Mouse (Mus musculus) erythroblast, embryonic 14.5 days (primary cell): Measurements from ENCODE around the gene Fam228b.
"Not testable (repeated sequence)": the region's sequence is repeated elsewhere in the genome, so short reads cannot be mapped to it uniquely, and the experiment has no call there.

ENCODE experiments used
- GATA1 ChIP-seq: IDR thresholded peaks from 2 replicates; pipeline ENCODE4 v1.6.1; 2012; ENCODE audit warnings: low read length, inconsistent platforms, mixed read lengths
- TAL1 ChIP-seq: IDR thresholded peaks from 3 replicates; pipeline ENCODE4 v1.6.1; 2012; ENCODE audit warnings: low read length, inconsistent platforms, mixed read lengths

DNA sequence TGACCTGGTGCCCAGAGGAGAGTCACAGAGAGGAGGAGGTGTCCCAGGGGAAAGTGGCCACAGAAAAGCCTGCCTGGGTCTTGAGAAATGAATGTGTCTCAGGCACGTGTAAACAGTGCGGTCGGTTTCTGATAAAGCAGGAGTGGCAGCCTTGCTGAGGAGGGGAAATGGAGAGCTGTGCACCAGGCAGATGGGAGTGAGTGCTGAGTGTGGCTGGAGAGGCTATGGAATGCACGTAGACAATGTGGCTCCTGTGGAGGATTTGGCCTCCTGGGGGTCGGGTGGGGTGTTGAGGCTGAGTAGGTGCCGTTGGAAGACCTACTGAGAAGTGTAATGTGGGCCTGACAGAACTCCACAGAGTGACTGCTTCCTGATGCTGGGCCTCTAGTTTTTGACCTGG, 63.4 kb downstream of the Fam228b start:
- not testable (repeated sequence) for TF ChIP-seq GATA1, TAL1
